Mouse (Mus musculus) cerebellum, adult 11 months (tissue): ENCODE data around the gene Mettl8.

Experiments
- DNase-seq: peaks from one replicate; pipeline ENCODE4 v3.0.0; 2022

Mettl8 gene

DNA sequence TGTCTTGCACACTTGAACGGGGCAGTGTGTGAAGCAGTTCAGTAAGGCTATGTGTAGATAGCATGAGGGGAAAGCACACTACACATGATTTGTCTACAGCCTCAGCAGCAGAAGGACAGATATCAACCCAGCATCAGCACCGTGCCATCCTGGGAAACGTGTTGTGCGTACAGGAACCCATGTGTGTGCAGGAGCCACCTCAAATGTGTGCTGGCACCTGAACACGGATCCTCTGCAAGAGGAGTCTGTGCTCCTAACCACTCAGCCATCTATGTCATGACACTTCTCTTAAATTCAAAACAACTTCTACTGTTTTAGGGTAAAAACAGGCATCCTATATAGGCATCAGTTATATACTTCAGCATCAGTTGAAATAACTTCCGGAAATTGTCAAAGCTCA, 80.6 kb downstream of the Mettl8 start:
- DNase-seq, result no peak

DNA sequence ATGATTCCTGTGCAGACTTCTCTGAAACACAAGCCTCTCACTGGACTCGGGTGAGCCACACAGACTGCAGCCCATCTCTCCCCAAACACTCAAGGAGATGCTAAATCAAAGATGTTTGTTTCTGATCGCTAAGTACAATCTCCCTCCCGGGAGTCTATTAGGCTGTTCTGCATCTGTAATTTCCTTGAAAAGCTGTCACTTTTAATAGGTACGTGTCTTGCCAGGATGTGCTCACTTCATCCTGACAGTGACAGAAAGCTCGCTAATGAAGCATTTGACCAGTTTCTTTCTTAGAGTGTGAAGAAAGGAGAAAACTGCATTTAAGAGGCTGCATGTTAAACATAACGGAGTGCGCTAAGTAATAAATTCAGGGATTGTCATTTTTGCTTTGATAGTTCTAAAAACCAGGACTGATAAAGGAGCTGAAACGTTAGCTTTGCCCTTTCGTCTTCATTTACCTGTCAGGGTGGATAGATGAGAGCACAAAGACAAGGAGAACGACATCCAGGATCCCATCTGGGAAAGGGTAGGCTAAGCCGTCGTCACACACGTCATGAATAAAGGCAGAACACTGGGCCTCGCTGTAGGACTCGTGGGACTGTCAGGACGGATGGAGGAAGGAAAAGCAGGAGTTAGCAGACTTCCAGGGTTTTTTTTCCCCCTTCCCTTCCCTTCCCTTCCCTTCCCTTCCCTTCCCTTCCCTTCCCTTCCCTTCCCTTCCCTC, 82.4 kb downstream of the Mettl8 start:
- DNase-seq, result no peak

DNA sequence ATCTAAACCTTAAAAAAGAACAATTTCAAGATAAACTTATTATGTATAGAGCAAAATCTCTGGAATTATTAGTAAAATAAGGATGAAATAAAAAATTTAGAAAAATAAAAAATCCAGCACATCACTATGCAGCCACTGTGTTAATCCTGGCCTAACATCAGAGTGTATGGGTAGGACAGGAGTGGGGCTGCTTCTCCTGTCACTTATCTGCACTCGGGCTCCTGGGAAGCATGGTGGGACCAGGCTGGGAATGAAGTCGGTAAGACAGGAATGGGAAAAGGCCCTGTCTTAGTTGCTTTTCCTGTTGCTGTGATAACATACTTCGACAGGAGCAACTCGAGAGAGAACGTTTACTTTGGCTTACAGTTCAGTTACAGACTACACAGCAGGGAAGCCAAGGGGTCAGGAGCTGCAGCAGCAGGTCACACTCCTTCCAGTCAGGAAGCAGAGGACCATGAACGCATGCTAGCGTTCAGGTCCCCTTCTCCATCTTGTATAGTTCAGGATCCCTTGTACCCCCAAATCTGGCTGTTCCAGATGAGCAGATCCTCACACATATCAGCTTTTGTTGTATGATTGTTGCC, 85.1 kb downstream of the Mettl8 start:
- no peak for DNase-seq

DNA sequence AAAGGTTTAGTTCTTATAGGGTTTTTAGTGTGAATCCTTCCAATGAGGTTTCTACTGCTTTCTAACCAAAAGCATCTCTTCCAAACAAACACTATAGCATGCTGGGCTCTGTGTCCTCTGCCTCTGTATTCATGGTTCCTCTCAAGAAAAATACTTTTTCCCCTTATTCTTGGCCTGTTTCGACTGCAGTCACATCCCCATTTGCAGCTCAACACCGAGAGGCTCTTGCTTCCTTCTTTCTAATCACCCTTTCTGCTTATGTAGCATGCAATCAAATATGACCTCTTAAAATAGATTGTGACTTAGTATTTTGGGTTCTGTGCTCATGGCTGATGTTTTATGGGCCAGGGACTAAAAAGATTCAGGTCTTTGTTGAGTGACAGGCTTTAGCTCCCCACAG, 87.1 kb downstream of the Mettl8 start:
- DNase-seq, result no peak

DNA sequence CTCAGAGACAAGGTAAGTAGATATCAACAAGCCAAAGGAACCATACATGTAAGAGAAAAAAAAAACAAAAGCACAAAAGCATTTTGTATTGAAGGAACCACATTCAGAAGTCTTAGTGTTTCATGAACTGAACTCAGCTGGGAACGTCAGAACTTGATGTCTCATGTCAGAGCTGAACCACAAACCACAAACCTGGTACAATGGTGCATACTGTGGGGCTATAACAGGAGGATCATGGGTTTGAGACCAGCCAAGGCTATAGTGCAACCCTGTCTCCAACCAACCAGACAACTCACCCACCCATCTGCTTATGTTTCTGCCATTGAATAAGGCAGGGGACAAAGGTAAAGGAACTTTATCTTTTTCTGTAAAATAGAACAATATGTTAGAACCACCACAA, 88.2 kb downstream of the Mettl8 start:
- no peak for DNase-seq

DNA sequence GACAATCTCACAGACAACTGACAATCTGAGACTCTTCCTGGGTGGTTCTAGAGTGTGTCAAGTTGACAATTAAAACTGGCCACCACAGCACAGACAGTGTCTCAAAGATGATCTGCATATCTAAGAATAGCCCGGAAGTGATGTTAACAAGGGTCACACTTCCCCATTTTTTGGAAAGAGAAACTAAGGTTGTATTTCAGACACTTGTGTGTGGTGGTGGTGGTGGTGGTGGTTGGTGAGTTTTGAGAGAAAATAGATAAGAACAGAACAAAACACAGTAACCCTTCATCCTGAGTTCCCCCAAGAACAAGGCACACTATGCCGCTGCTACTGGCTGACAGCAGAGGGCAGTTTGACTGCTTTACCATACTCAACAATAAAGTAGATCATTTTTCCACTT, 90.6 kb downstream of the Mettl8 start:
- no peak for DNase-seq

DNA sequence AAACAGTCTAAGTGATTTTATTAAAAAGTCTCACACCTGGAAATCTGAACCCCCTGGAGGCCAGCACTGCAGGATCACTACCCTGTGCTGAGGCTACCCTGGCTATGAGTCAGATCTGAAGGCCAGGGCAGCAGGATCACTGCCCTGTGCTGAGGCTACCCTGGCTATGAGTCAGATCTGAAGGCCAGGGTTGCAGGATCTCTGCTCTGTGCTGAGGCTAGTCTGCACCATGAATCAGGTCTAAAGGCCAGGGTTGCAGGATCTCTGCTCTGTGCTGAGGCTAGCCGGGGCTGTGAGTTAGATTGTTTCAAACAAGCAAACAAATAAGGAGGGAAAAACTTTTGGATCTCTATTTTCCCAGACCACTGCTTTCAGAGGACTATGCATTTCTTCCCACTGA, 92.5 kb downstream of the Mettl8 start:
- no peak for DNase-seq

DNA sequence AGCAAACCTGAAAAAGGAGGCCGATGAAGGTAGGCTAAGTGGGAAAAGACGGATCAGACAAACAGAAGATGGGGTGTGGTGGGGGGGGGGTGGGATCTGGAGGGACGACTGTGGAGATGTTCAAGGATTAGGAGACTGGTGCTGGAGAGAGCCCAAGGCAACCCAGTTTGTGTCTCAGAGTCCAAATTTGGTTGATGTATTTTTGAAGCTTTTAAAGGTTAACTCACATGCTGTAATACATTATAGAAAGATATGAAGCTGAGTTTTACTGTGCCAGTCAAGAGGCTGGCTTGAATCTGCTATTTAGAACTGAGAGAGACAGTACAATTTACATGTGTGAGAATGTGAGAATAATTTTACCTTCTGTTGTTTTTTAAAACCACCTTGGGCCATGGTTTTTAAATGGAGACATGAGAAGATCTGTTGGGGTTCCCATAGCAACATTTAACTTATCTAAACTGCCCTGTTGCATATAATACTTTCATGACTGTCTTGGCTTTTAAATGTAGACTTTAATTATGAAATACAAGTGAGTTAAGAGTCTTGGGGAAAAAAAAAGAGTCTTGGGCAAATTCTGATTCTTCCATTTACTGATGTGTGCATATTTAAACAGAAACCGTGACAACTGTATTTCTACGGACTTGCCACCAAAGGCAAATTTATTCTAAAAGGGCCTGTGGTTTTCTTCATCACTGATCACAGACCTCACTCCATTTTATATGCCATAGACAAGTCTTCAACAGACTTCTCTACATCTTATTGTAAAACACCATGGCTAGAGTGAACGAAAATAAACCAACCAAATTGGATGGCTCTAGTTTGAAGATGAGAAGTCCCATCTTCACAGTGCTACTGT, 94.1 kb downstream of the Mettl8 start:
- DNase-seq, result no peak

DNA sequence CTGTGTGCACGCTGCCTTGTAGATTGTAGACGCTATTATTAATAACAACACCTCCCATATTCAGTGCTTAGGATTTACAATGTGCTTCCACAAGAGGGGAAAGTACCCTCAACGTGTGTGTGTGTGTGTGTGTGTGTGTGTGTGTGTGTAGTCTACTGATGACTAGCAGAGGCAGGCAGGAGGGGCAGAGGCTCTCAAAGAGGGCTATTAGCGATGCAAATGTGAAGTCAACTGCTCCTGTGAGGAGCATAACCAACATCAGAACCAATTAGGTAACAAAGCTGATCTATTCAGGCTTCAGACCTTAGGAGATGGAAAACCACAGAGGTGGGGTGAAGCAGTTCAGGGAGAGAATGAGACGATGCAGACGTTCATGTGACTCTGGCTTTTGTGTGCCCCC, 95.3 kb downstream of the Mettl8 start:
- no peak for DNase-seq

DNA sequence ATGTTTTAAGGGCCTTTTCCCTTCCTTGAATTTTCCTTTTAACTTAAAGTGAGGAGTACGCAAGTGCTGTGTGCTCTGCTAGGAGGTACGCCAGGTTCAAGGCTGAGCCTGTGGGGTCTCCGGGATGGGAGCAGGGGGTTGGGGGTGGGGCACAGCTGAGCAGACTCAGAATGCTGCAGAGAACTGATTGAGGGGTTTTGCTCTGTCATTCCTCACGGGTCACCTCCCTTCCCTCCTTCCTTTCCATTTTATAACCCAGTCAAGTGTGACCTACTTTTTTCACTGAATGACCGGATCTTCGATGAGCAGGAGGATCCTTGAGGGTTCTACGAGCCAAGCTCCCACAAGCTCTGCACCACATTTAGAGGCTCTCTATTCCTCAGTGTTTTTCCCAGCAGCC, 96.0 kb downstream of the Mettl8 start:
- DNase-seq, result no peak

DNA sequence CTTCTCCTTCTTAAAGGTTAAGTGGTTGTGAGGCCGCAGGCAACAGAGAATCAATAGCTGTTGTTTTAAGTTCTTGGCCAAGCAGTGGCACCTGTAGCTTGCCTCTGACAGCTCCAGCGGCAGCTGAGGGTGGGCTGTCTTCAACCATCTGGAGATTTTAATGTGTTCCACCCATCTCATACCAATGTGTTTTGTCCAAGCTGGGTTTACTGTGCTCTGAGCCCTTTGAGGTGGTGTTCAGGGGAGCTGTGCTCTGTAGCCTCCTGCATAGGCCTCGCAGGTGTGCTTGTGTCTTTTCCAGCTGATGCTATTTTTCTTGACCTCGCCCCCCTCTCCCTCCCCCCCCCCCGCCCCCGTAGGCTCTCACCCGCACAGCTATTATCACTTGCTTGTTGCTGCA, 96.8 kb downstream of the Mettl8 start:
- no peak for DNase-seq

DNA sequence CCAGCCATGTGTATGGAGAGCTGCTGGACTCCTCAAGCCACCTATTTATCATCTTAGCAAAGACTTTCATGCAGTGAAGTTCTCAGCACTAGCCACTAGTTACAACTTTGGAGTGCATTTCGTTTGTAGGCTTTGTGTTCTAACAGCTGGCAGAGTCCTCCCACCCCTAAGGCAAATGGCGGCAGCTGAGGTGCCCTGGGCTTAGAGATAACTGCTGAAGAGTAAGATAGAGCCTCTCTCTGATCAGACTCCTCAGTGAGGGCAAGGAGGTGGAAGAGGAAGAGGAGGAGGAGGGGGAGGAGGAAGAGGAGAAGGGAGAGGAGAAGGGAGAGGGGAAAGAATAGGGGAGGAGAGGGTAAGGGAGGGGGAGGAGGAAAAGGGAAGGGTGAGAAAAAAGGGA, 101.8 kb downstream of the Mettl8 start:
- no peak for DNase-seq

DNA sequence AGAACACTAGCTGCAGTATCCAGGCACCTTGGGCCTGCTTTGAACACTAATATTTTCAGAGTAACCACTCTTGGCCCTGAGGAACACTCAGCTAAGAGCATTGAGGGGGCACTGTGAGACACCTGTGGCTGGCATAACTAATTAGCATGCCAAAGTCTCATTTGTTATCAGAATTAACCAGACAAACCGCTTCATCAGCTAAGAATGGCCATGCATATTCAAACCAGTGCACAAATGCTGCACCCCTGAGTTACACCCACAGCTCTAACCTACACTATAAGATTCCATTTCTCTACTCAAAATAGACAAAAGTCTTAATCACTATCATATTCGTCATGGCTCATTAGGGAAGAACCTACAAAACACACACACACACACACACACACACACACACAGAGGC, 103.4 kb downstream of the Mettl8 start:
- DNase-seq, result no peak

DNA sequence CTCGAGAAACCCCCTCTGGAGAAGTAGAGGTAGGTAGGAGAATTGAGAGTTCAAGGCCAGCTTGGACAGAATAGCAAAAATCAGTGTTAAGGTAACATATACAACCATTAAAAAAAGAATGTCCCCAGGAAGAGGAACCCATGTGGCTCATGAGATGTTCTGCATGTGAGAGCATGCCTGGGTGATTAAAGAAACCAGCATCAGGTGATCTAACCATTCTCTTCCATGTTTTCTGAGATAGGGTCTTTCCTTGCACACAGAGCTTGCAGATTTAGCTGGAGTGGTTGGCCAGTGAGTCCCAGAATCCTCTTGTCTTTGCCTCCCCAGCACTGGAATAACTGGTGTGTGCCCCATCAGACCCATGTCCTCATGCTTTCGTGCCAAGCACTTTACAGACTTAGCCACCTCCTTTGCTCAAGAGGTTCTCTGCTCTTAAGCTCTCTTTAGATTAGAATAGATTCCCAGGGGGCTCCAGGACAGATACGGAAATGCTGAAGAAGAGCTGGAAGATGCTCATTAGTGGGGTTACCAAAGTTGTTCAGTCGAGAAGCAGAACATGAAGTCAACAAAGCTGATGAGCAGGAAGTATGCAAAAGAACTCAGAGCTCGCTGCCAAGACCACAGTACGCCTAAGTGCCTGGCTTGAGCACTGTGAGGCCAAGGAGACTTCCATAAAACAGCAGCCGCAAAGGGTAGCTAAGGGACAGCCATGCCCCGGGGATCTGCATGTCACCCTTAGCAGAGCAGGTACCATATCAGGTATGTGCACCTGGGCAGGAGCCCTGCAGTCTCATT, 110.7 kb downstream of the Mettl8 start:
- no peak for DNase-seq

DNA sequence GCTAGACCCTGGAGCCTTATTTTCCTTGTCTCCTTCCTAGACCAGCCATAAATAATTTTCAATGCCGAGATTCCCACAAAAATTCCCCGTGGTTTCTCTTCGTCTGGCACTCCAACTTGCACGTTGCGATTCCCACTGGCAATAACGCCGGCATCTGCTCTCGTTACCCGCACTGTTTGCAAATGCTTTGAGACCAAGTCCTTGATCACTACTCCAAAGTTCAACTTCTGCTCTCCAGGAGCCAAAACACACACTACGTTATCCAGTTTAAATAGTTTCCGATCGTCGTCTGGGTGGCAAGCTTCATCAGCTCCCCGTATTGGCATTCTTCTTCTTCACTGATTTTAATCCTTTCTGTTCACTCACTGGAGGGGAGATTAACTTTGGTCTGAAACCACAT, 114.6 kb downstream of the Mettl8 start:
- DNase-seq, result no peak

DNA sequence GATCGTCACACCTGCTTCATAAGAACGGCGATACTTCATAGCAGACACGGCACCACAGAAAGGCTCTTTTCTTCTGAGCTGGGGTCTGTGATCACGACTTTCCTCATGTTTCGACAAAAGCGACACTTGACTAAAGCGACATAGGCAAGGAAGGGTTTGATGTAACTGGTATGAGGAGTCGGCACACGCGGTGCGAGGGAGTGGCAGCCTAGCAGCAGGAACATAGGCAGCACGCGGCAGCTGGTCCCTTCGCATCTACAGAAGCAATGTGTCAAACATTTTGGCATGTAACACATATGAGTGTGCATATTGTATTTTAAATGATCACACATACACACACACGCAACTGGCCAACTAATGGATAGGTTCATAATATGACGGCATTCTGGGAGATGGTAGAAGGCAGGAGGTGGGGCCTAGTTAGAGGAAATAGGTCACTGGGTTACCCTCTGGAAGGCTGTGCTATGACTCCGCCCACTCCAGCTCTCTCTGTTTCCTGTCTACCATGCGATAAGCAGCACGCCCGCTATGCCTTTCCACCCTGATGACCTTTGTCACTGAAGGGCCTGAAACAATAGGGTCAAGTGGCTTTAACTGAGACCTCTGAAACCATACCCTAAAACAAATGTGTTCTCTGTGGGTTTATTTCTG, 116.4 kb downstream of the Mettl8 start:
- no peak for DNase-seq

DNA sequence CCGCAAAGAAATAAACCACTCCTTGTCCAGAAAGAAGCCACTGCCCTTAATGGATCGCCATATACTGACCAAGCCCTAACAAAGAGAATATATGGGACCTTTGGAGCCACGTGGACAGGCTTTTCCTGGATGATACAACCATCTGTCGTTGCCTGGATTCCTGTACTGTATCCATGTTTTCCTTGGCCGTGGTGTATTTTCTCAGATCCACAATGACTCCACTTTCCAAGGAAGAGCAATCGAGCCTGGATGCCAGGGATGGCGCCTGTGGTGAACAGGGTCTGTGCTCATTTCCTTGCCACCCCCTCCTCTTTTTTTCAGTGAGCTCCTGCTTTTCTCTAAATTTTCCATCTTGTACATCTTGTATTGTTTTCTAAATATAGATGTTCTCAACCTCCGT, 120.6 kb downstream of the Mettl8 start:
- DNase-seq, result no peak

DNA sequence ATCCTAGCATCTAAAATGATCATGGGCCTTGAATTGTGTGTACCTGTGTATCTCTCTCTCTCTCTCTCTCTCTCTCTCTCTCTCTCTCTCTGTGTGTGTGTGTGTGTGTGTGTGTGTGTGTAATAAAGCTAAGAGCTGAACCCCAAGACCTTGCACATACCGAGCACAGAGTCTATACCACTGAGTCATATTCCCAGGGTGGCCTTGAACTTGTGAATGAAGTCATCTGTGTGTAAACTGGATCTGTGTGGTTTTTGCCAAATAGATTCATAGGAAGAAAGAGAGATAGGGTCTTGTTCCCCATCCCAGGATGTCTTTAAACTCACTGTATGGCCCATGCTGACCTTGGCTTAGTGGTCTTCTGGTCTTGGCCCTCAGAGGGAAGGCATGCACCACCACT, 121.9 kb downstream of the Mettl8 start:
- DNase-seq, result no peak

DNA sequence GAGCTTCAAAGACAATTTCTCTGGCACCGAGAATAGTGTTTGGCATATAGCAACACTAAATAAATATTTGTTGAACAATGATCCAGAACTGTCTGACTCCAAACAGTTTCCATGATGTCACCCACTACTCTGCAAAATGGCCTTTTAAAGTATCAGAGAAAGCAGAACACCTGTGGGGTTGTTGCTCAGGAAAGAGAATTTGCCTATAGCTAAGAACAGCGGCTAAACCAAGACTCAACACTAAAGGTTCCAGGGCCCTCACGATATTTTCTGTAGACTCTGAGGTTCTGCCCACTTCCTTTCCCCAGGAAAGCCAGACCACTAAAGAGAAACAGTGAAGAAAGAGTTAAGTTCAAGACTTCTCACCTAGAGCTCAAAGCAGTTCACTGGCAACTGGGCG, 122.4 kb downstream of the Mettl8 start:
- DNase-seq, result no peak

DNA sequence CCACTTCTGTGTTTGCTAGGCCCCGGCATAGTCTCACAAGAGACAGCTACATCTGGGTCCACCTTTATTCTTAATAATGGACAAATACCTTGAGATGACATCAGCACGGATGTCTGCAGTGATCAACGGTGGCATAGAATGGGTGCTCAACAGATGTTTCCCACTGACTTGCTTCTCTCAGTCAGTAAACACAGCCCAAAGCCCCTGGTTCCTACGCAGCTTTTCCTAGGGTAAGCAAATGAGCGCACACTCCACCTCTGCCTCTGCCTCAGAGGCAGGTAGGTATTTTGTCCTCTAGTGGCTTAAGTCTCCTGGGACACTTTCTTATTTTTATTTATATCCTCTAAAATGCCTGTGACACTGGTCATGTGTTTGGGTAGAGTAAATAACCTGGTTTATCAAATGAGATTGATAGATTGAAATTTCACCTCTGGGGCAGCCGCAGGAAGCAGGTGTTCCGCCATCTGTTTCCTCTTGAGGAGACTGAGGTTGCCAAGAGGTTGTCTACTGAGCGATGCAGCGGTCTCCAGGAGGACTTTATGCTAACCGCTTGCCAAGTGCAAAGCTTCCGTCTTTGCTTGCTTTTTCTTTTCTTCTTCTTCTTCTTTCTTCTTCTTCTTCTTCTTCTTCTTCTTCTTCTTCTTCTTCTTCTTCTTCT, 124.6 kb downstream of the Mettl8 start:
- no peak for DNase-seq

DNA sequence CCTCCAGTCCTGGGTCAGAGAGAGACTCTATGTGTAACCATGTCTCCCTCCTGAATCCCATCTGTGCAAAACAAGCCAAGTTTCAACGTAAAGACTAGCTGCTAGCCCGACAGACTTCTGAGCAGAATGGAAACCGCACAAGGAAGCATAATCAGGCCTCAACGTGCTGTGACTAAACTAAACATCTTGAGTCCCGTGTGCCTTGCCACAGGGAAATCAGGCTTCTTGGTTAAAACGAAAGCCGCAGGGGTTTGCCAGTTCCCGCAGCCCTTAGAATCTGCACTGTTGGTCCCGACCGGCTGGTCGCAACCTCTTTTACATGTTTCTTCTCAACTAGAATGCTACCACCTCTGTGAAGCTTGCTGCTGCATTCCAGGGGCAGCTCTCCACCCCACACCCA, 125.7 kb downstream of the Mettl8 start:
- no peak for DNase-seq

DNA sequence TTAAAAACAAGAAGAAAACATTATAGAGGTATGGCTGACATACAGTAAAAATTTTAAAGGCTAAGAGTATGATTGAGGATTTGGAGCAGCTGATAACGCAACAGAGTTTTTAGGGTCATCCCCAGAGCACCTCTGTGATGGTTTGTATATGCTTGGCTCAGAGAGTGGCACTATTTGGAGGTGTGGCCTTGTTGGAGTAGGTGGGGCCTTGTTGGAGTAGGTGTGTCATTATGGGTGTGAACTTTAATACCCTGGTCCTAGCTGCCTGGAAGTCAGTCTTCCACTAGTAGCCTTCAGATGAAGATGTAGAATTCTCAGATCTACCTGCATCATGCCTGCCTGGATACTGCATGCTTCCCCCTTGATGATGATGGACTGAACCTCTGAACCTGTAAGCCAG, 131.3 kb downstream of the Mettl8 start:
- no peak for DNase-seq
